Mouse (Mus musculus): ENCODE measurements around the gene Klk1b5. TPM values are rescaled to one million over a fixed set of nuclear protein-coding genes. Genes with fewer than 3 reads are reported as not detected.
A peak's percentile ranks its signal among the peaks of the same experiment; 100 is the strongest.

Klk1b5 gene
- polyA plus RNA-seq, 1 experiment from 2014 or later, result not detected

DNA sequence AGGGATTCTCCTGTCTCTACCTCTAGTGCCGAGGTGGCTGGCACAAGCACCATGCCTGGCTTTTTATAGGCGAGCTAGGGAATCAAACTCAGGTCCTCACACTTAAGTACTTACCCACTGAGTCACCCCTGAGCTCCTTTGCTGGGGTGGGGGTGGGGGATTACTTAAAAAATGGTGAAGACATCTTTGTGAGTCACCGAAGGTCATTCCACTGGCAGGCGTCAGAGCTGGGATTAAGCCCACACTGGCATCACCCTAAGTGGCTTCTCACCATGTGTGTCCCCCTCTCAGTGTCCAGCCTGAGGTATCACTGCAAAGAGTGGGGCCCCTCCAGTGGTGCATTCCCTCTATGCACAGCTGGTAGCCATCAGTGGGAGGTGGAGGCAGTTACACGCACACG is 44.7 kb downstream of the Klk1b5 start:
- ATAC-seq, result no peak
- peaks cover 4% of the 10 kb centered on the region; the same call in 1 of the 2 replicates for H3K27me3 ChIP-seq
- H3K4me2 ChIP-seq, result no peak overlapping the region
- no peak overlapping the region for H3K9ac ChIP-seq
- WGBS, result 74% methylated on average over 6 of the region's 6 CpGs
- H3K9me3 ChIP-seq (replicated peaks), result no peaks in the 10 kb centered on the region
- 0 out of 2 replicates have a peak, but pooled peaks cover under 1% of the 10 kb centered on the region for H3K36me3 ChIP-seq (ENCODE audit: poor library complexity, severe bottlenecking)
- peaks cover 6% of the 10 kb centered on the region; the same call in 1 of the 2 replicates for H3K4me1 ChIP-seq
- no peak overlapping the region for H3K4me3 ChIP-seq
- no peak overlapping the region for H3K27ac ChIP-seq

- Histone ChIP-seq H3K4me2 (no peak within 1 kb of the TSS), H3K27ac (no peak within 1 kb of the TSS), H3K9me3 (replicated peaks) (no peaks in the 10 kb centered on the region), H3K4me3 (no peak within 1 kb of the TSS), H3K4me1 (peaks cover 6% of the 10 kb centered on the region; the same call in 1 of the 2 replicates), H3K9ac (no peak within 1 kb of the TSS), H3K36me3 (ENCODE audit: poor library complexity, severe bottlenecking) (no peaks in the 10 kb centered on the region), H3K27me3 (peaks cover 4% of the 10 kb centered on the region; the same call in 1 of the 2 replicates)
- WGBS, result 58% methylated on average over 5 of the region's 5 CpGs
- ATAC-seq, result no peak
Observed at GRCm38 (mm10) chr7:44261147-44261546, 45.4 kb downstream of the Klk1b5 start, which contains the start of gene Gm15517. Gene Gm15517, plus strand, starts transcription at chr7:44261447.

- WGBS, result 1% methylated on average over 34 of the region's 34 CpGs
- H3K36me3 ChIP-seq (ENCODE audit: poor library complexity, severe bottlenecking), result no peaks in the 10 kb centered on the region
- peaks cover 6% of the 10 kb centered on the region; the same call in 1 of the 2 replicates for H3K4me1 ChIP-seq
- peak overlapping the region; percentile 58 for H3K4me2 ChIP-seq
- H3K9ac ChIP-seq, result peak overlapping the region; percentile 45
- peak; percentile 82 for ATAC-seq
- H3K4me3 ChIP-seq, result peak overlapping the region; percentile 31
- H3K27me3 ChIP-seq, result peaks cover 4% of the 10 kb centered on the region; the same call in 1 of the 2 replicates
- H3K9me3 ChIP-seq (replicated peaks), result no peaks in the 10 kb centered on the region
- H3K27ac ChIP-seq, result no peak overlapping the region
Observed at GRCm38 (mm10) chr7:44262791-44263643, 47.3 kb downstream of the Klk1b5 start.

GRCm38 (mm10) chr7:44268117-44268516 is 52.4 kb downstream of the Klk1b5 start:
- 81% methylated on average over 11 of the region's 11 CpGs for WGBS
- no peak for ATAC-seq
- Histone ChIP-seq H3K27ac (no peak overlapping the region), H3K36me3 (ENCODE audit: poor library complexity, severe bottlenecking) (no peaks in the 10 kb centered on the region), H3K4me1 (peaks cover 3% of the 10 kb centered on the region; the same call in 1 of the 2 replicates), H3K27me3 (peaks cover 4% of the 10 kb centered on the region; the same call in 1 of the 2 replicates), H3K4me3 (no peak overlapping the region), H3K9ac (no peak overlapping the region), H3K4me2 (no peak overlapping the region), H3K9me3 (replicated peaks) (no peaks in the 10 kb centered on the region)

DNA sequence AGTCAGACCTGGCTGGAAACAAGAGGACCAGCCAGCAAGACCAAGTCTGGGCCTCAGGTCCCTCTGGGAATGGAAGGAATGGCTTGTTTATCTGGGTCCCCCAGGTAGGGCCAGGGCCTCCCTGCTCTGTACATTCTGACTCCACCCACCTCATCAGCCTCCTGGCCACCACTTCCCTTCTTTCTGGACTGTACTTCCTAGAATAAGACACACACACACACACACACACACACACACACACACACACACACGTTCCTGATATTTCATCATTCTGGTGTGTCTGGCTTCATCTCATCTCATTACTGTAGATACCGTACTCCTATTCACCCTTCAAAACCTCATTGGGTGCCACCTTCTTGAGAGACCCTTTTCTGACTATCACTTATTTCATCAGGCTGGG is 53.7 kb downstream of the Klk1b5 start:
- no peak overlapping the region for H3K9ac ChIP-seq
- WGBS, result 90% methylated on average over 2 of the region's 2 CpGs
- H3K36me3 ChIP-seq (ENCODE audit: poor library complexity, severe bottlenecking), result no peaks in the 10 kb centered on the region
- H3K9me3 ChIP-seq (replicated peaks), result no peaks in the 10 kb centered on the region
- ATAC-seq, result no peak
- H3K27me3 ChIP-seq, result peaks cover 10% of the 10 kb centered on the region; the same call in 1 of the 2 replicates
- H3K4me3 ChIP-seq, result no peak overlapping the region
- no peak overlapping the region for H3K27ac ChIP-seq
- no peak overlapping the region for H3K4me2 ChIP-seq
- no peaks in the 10 kb centered on the region for H3K4me1 ChIP-seq

Other genes with a start within 250 kb of the Klk1b5 start
- not detected in 2 replicates for gene Klk1b1, start 249.2 kb upstream of the Klk1b5 start, polyA plus RNA-seq (2015; fragmentation: Nextera tagmentation; extraction: Ambion mirVana)
- gene Klk1b9, start 239.9 kb upstream of the Klk1b5 start, polyA plus RNA-seq (2015; fragmentation: Nextera tagmentation; extraction: Ambion mirVana), result not detected in 2 replicates
- not detected in 2 replicates for gene Klk1b11, start 220.1 kb upstream of the Klk1b5 start, polyA plus RNA-seq (2015; fragmentation: Nextera tagmentation; extraction: Ambion mirVana)
- not detected in 2 replicates for gene Klk1b26, start 203.8 kb upstream of the Klk1b5 start, polyA plus RNA-seq (2015; fragmentation: Nextera tagmentation; extraction: Ambion mirVana)
- gene Klk1b27, start 163.7 kb upstream of the Klk1b5 start, polyA plus RNA-seq (2015; fragmentation: Nextera tagmentation; extraction: Ambion mirVana), result not detected in 2 replicates
- not detected in 2 replicates for gene Klk1b21, start 113.6 kb upstream of the Klk1b5 start, polyA plus RNA-seq (2015; fragmentation: Nextera tagmentation; extraction: Ambion mirVana)
- not detected in 2 replicates for gene Klk1b22, start 103.3 kb upstream of the Klk1b5 start, polyA plus RNA-seq (2015; fragmentation: Nextera tagmentation; extraction: Ambion mirVana)
- not detected in 2 replicates for gene Klk1b16, start 79.2 kb upstream of the Klk1b5 start, polyA plus RNA-seq (2015; fragmentation: Nextera tagmentation; extraction: Ambion mirVana)
- not detected in 2 replicates for gene Klk1b24, start 27.7 kb upstream of the Klk1b5 start, polyA plus RNA-seq (2015; fragmentation: Nextera tagmentation; extraction: Ambion mirVana)
- not detected in 2 replicates for gene Klk1b3, start 17.8 kb upstream of the Klk1b5 start, polyA plus RNA-seq (2015; fragmentation: Nextera tagmentation; extraction: Ambion mirVana)
- not detected in 2 replicates for gene Klk1b4, start 8.5 kb upstream of the Klk1b5 start, polyA plus RNA-seq (2015; fragmentation: Nextera tagmentation; extraction: Ambion mirVana)
- gene Klk1, start 9.4 kb downstream of the Klk1b5 start, polyA plus RNA-seq (2015; fragmentation: Nextera tagmentation; extraction: Ambion mirVana), result not detected in 2 replicates
- not detected in 2 replicates for gene Gm36864, start 20.2 kb downstream of the Klk1b5 start, polyA plus RNA-seq (2015; fragmentation: Nextera tagmentation; extraction: Ambion mirVana)
- gene 1700028J19Rik, start 30.8 kb downstream of the Klk1b5 start, polyA plus RNA-seq (2015; fragmentation: Nextera tagmentation; extraction: Ambion mirVana), result 1.3 and 1.4 TPM in 2 replicates
- 172 and 212 TPM in 2 replicates for gene 2410002F23Rik, start 30.8 kb downstream of the Klk1b5 start, polyA plus RNA-seq (2015; fragmentation: Nextera tagmentation; extraction: Ambion mirVana)
- gene Acp4, start 41.4 kb downstream of the Klk1b5 start, polyA plus RNA-seq (2015; fragmentation: Nextera tagmentation; extraction: Ambion mirVana), result 0.14 and 0.21 TPM in 2 replicates
- not detected in 2 replicates for gene Gm15517, start 45.5 kb downstream of the Klk1b5 start, polyA plus RNA-seq (2015; fragmentation: Nextera tagmentation; extraction: Ambion mirVana)
- 3.0 and 3.4 TPM in 2 replicates for gene Clec11a, start 91.0 kb downstream of the Klk1b5 start, polyA plus RNA-seq (2015; fragmentation: Nextera tagmentation; extraction: Ambion mirVana)
- 13.2 and 15.1 TPM in 2 replicates for gene Shank1, start 94.3 kb downstream of the Klk1b5 start, polyA plus RNA-seq (2015; fragmentation: Nextera tagmentation; extraction: Ambion mirVana)
- 10.1 and 10.6 TPM in 2 replicates for gene Syt3, start 168.2 kb downstream of the Klk1b5 start, polyA plus RNA-seq (2015; fragmentation: Nextera tagmentation; extraction: Ambion mirVana)
- gene 1700008O03Rik, start 169.9 kb downstream of the Klk1b5 start, polyA plus RNA-seq (2015; fragmentation: Nextera tagmentation; extraction: Ambion mirVana), result 0.59 and 1.1 TPM in 2 replicates
- gene Lrrc4b, start 213.1 kb downstream of the Klk1b5 start, polyA plus RNA-seq (2015; fragmentation: Nextera tagmentation; extraction: Ambion mirVana), result 11.6 and 12.6 TPM in 2 replicates
- gene Aspdh, start 249.4 kb downstream of the Klk1b5 start, polyA plus RNA-seq (2015; fragmentation: Nextera tagmentation; extraction: Ambion mirVana), result 3.8 and 4.0 TPM in 2 replicates